Mouse (Mus musculus) small intestine, adult 10 weeks (tissue): Measurements from ENCODE around the gene Inpp5b. TPM values are rescaled to one million over a fixed set of nuclear protein-coding genes. Genes with fewer than 3 reads are reported as not detected.

Source experiments
- polyA plus RNA-seq: library from polyadenylated mRNA; stranded (reverse); fragments of 350-450 nt; fragmentation: Illumina TruSeq; extraction: RNeasy Lipid Tissue Mini Kit (QIAGEN cat#74804); gene quantifications from one replicate; pipeline ENCODE4 v1.2.3, GENCODE M21; 2014; ENCODE audit warnings: low replicate concordance

The Inpp5b gene
- polyA plus RNA-seq, result 33.3 TPM

GRCm38 (mm10) chr4:124741376-124742343 is at the start of gene Inpp5b:
Gene Inpp5b (plus strand): TSS chr4:124741850.

DNA sequence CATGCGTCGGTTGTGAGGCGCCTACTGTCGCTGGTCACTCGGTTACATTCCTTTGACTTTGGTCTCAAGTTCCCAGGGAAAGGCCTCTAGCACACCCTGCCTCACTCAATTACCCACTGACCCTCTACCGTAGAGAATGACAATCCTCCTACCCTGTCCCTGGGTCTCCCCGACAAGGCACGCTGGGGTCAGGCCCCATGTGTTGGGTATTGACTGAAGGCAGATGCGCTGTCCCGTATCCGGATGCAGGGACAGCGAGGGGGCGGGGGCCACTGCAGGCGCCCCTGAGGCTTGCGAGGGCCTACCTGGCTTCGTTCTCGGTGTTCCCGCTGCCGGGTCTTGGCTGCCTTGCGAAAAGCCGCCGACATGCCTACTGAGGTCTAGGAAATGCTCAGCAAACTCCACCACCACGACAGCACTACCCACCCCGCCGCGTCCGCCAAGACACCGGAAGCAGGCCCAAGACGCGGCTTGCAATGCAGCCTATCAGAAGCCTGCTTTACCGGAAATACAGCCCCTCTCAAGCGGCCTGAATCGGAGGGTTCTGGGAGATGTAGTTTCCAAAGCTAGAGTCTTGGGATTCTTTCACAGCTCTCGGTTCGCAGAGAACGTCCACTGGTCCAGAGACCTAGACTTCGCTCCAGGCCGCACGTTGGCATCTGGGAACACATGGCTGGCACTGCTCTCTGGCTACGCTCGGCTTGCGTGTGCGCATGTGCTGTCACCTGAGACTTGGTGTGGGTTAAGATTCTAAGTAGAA is 48.3 kb upstream of the Inpp5b start, which contains the start of gene Utp11:
TSS of gene Utp11 (minus strand) at position 466 of the 760 bp plus-strand sequence.

DNA sequence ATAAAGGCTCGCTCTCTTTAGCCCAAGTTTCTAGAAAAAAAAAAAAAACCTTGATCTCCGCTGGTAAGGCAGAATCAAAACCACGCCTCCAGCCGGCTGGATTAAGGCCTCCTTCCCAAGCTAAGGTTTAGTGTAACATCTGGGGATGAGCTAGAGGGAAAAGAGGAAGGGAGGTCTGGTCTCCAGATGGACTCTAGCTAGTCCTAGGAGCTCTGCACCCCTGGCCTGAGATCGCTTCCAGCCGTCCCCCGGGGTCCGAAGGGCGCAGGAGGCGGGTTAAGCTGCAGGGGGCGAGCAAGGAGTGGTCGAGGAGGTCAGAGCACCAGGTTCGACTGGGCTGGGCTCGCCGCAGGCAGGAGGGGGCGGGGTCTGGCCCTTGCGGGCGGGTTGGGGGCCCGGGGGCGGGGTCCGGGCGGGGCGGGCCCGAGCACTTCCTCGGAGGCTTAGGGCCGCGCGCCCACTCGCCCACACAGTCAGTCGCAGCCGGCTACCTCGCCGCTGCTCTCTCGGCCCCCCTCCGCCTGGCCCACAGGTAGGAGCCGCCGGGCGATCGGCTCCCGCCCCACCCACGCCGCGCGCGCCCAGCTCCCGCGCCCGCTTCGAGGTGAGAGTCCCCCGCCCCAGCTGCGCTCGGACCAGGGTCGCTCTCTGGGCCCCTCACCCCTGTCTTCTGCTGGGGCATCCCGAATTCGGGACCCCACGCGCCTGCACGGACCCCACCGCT is 41.2 kb upstream of the Inpp5b start, which contains the start of gene Fhl3:
TSS of gene Fhl3 (plus strand) at position 454 of the 724 bp plus-strand sequence.

GRCm38 (mm10) chr4:124714545-124715481 is 26.8 kb upstream of the Inpp5b start, which contains the start of gene Sf3a3:
Gene Sf3a3 (plus strand): TSS chr4:124714776.

DNA sequence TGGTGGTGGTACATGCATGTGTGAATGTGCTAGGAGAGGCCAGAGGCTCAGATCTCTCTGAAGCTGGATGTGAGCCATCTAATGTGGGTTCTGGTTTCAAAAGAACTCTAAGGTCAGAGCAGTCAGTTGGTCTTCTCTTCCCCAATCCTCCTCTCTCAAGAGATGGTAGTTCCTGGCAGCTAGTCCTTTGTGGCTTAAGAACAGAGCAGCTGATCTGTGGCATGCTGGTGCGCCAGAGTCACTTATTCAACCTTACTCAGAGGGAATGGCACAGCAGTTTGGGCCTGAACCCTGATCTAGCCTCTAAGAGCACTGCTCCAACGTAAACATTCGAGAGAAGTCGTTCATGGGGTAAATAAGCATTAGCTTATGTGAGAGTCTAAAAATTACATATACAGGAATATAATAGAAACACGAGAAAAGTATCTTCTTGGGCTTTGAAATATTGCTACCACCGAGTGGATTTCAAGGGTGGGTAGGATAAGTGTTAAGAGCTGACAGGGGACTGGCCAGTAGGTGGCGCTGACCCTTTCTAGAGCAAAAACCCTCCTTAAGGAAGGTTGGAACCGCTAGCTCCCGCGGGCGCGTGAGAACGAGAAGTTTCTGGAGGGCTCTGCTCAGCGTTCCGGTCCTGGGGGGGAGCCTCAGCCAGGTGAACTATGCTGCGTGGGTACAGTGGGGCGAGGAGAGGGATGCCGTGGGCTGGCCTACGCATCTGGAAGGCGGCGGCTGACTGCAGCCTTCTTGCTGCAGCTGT is 60.1 kb downstream of the Inpp5b start, which contains the start of gene Mtf1:
TSS of gene Mtf1 (plus strand) at position 553 of the 757 bp plus-strand sequence.

DNA sequence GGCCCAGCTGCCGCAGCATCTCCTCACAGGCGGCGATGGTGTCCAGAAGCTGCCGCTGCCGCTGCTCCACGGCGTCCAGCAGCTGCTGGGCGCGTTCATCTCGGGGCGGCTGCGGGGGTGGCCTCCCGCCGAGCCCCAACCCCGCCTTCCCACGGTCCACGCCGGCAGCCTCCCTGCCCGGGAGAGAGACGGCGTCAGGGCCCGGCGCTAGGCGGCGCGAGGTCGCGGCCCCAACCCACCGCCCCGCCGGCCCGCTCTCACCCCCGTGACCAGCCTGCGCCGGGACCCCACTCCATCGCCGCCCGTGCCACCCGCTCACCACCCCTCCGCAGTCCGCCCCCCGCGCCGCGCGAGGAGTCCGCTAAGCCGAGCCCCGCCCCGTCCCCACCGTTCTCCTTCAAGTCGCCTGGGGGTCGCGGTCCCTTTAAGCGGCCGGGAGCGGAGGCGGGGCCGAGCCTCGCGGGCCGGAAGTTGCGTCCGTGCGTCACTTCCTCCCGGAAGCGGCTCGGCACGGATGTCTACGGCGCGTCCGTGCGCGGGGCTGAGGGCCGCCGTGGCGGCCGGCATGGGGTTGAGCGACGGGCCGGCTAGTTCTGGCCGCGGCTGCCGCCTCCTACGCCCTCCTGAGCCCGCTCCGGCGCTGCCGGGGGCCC is 108.7 kb downstream of the Inpp5b start, which contains the start of gene Yrdc:
TSS of gene Yrdc (plus strand) at position 419 of the 653 bp plus-strand sequence.

Other genes with a start within 250 kb of the Inpp5b start
- not detected for gene 3100002H09Rik, start 131.0 kb upstream of the Inpp5b start, polyA plus RNA-seq
- not detected for gene Pou3f1, start 85.0 kb upstream of the Inpp5b start, polyA plus RNA-seq
- 39.3 TPM for gene Utp11, start 48.2 kb upstream of the Inpp5b start, polyA plus RNA-seq
- gene Fhl3, start 41.1 kb upstream of the Inpp5b start, polyA plus RNA-seq, result not detected
- gene Sf3a3, start 27.1 kb upstream of the Inpp5b start, polyA plus RNA-seq, result 25.0 TPM
- 16.4 TPM for gene Mtf1, start 60.3 kb downstream of the Inpp5b start, polyA plus RNA-seq
- gene Yrdc, start 108.8 kb downstream of the Inpp5b start, polyA plus RNA-seq, result 18.4 TPM
- 0.71 TPM for gene 1110065P20Rik, start 109.3 kb downstream of the Inpp5b start, polyA plus RNA-seq
- gene Maneal, start 120.3 kb downstream of the Inpp5b start, polyA plus RNA-seq, result not detected
- gene Epha10, start 139.0 kb downstream of the Inpp5b start, polyA plus RNA-seq, result not detected
- gene 9930104L06Rik, start 195.2 kb downstream of the Inpp5b start, polyA plus RNA-seq, result 5.0 TPM
- gene Cdca8, start 197.5 kb downstream of the Inpp5b start, polyA plus RNA-seq, result 37.2 TPM
- not detected for gene Rspo1, start 244.6 kb downstream of the Inpp5b start, polyA plus RNA-seq